Mouse (Mus musculus) olfactory bulb, adult 2 months (tissue): Measurements from ENCODE around the gene Fgfr2. TPM values are rescaled to one million over a fixed set of nuclear protein-coding genes. Genes with fewer than 3 reads are reported as not detected.

ENCODE experiments used
- H3K27ac ChIP-seq: fragments of 200-500 bp; 2 replicates; pipeline ENCODE4 v1.5.1; 2012; ENCODE audit warnings: low read depth, low read length; ENCODE audit not compliant: insufficient read depth
- H3K4me1 ChIP-seq: fragments of 200-500 bp; 2 replicates; pipeline ENCODE4 v1.6.1; 2012; ENCODE audit warnings: low read length; ENCODE audit not compliant: control insufficient read depth, insufficient read depth
- H3K4me3 ChIP-seq: fragments of 200-500 bp; 2 replicates; pipeline ENCODE4 v1.5.1; 2012; ENCODE audit warnings: mild to moderate bottlenecking, low read depth, low read length, moderate library complexity; ENCODE audit not compliant: insufficient read depth
- CTCF ChIP-seq: fragments of 200-500 bp; IDR thresholded peaks from 2 replicates; pipeline ENCODE4 v1.5.1; 2012; ENCODE audit warnings: low read depth, mild to moderate bottlenecking, low read length, moderate library complexity; ENCODE audit not compliant: insufficient read depth
- POLR2A ChIP-seq: fragments of 200-500 bp; IDR thresholded peaks from 2 replicates; pipeline ENCODE4 v1.6.1; 2012; ENCODE audit warnings: mild to moderate bottlenecking, low read depth, low read length, moderate library complexity; ENCODE audit not compliant: insufficient read depth
- whole genome bisulfite sequencing: fragments of 180-500 bp; shearing (Covaris S2); methylation state at CpG from one replicate; pipeline ENCODE4 v1.1.7; 2018; 5-methylcytosine and 5-hydroxymethylcytosine counted together
- polyA plus RNA-seq: library from polyadenylated mRNA; stranded (reverse); fragments of >200 nt; gene quantifications from 2 replicates; pipeline ENCODE4 v1.2.4, GENCODE M21; 2012; ENCODE audit warnings: low replicate concordance; ENCODE audit not compliant: missing spikeins, insufficient read depth, insufficient read length

Gene Fgfr2
- polyA plus RNA-seq, 1 experiment: not detected

DNA sequence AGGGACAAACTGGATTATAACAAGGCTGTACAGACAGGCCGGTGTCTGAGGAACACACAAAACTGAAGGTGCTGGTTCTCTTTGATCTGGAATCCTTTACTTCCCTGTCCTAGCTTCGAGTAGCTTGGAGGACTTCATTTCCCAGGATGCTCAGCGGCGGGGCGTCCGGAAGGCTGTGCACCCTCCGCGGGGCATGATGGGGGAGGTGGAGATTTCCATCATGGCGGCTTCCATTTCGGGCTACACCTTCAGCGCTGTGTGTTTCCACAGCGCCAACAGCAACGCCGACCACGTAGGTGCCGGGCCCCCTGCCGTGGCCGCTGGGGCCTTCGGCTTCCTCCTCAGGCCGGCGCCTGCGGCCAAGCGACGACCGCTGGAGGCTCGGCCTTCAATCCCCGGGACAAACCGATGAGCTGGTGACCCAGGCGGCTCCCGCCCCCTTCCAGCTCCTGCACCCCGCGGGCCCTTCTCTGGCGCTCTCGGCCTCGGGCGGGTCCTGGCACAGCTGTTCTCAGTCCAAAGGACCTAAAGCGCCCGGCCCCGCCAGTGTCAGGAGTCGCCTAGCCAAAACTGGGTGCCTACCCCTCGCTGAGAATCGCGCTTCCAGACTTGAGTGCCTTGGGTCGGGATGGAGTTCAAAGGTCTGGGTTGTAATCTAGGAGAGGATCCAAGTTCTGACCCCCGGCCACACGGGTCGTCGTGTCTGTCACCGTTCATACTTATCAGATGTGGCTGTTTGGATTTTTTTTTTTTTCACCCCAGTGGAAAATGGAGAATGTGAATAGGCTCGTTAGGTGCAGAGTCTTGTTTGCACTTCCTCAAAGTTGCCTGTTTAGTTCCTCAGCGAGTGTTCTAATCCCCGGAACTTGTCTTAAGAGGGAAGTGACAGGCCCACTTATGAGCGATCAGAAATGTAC is 263.9 kb downstream of the Fgfr2 start, which contains the start of gene Abraxas2:
Abraxas2 (plus strand) TSS at position 184 of the 917 bp plus-strand sequence.
- WGBS: 1% methylated on average over 53 of the region's 53 CpGs
- peak within 1 kb of the TSS; percentile 73 for H3K4me3 ChIP-seq
- H3K4me1 ChIP-seq: no peaks in the 10 kb centered on the region
- H3K27ac ChIP-seq: peak within 1 kb of the TSS; percentile 49; the same call in 1 of the 2 replicates
- TF ChIP-seq CTCF (no peak), POLR2A (peak; percentile 60; the same call in 1 of the 2 replicates)

DNA sequence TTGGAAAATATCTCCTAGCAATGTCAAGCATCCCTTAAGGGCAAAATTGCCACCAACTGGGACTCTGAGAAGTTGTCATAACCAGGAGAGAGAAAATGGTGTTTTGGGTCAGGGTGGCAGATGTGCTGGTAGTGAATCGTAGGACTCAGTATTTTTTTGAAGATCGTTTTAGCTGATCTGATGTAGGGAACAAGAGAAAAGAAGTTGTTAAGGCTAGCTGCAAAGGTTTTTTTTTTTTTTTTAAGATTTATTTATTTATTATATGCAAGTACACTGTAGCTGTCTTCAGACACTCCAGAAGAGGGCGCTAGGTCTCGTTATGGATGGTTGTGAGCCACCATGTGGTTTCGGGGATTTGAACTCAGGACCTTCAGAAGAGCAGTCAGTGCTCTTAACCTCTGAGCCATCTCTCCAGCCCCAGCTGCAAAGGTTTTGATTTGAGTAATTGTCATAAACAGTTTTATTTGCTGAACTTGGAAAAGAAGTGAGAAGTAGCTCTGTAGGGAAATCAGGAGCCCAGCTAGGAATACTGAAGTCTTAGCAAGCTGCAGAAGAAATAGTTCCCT is 265.0 kb downstream of the Fgfr2 start:
- 75% methylated on average over 5 of the region's 5 CpGs for WGBS
- no peak overlapping the region for H3K4me3 ChIP-seq
- no peaks in the 10 kb centered on the region for H3K4me1 ChIP-seq
- H3K27ac ChIP-seq: no peak overlapping the region
- TF ChIP-seq CTCF (no peak), POLR2A (no peak)

DNA sequence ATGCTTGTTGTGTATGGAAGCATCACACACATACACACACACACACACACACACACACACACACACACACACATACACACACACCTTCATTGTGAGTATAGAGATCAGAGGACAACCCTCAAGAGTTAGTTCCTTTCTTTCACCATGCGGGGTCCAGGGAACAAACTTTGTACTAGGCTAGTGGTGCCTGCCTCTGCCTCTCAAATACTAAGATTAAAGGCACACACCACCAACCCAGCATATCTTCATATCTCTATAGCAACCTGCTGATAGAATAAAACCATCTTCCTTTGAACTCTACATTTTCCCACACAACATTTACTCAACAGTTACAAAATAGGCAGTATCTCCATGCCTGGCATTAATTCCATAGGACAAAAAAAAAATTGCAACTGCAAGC is 267.1 kb downstream of the Fgfr2 start:
- TF ChIP-seq POLR2A (no peak), CTCF (no peak)
- Histone ChIP-seq H3K27ac (no peak overlapping the region), H3K4me3 (no peak overlapping the region), H3K4me1 (no peaks in the 10 kb centered on the region)
- WGBS: 85% methylated on average over 1 of the region's 1 CpGs

DNA sequence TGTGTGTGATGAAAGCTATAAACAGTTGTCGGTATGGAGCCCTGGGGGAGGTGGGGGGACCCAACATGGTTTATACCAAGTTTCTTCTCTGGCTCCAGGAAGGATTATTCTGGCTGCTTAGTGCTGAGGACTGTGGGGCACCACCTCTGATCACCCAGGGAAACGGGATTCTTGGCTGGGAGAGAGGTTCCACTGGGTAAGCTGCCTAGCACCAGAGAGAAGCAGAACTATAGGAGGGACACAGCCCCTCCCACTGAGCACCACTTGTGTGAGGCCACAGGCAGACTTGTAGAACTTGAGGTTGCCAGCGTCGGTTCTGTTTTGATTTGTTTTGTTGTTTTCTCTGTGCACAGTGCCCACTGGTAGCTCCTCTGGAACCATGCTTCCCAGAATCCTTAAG is 269.2 kb downstream of the Fgfr2 start:
- H3K4me3 ChIP-seq: no peak overlapping the region
- TF ChIP-seq POLR2A (no peak), CTCF (no peak)
- H3K27ac ChIP-seq: no peak overlapping the region
- whole genome bisulfite sequencing: 33% methylated on average over 4 of the region's 4 CpGs
- H3K4me1 ChIP-seq: no peaks in the 10 kb centered on the region

DNA sequence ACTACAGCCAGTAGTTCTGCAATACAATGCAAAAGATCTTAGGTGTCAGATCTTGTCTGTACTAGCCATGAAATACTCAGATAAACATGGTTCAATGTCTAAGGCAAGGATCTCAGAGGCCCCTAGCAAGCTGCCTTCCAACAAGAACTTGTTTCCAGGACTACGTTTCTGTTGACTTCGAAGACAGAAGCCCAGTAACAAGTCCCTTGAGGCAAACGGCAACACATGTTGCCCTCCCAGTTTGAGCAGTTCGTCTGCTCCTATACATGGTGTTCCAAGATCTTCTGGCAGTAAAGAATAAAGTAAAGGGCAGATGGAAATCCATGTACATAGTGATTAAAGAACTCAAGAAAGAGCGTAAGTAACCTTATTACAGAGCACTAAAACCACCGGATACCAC is 269.8 kb downstream of the Fgfr2 start:
- Histone ChIP-seq H3K4me1 (no peaks in the 10 kb centered on the region), H3K27ac (no peak overlapping the region), H3K4me3 (no peak overlapping the region)
- TF ChIP-seq POLR2A (no peak), CTCF (no peak)
- 54% methylated on average over 6 of the region's 6 CpGs for WGBS

- H3K4me1 ChIP-seq: no peaks in the 10 kb centered on the region
- peak within 1 kb of the TSS; percentile 93 for H3K4me3 ChIP-seq
- TF ChIP-seq CTCF (0 out of 2 replicates have a peak, but pooled peaks have one; percentile 13), POLR2A (peak; percentile 62; the same call in 1 of the 2 replicates)
- under 1% methylated on average over 37 of the region's 37 CpGs for WGBS
- peak within 1 kb of the TSS; percentile 99 for H3K27ac ChIP-seq
These were observed 270.8 kb downstream of the Fgfr2 start, which contains the start of gene Eef1akmt2 for GRCm38 (mm10) chr7:132852173-132852844. TSS of gene Eef1akmt2 (minus strand) at chr7:132852673.

GRCm38 (mm10) chr7:132843152-132843551 is 280.0 kb downstream of the Fgfr2 start:
- TF ChIP-seq POLR2A: no peak
- TF ChIP-seq CTCF: no peak
- Histone ChIP-seq H3K4me1 (peaks cover 3% of the 10 kb centered on the region; the same call in 1 of the 2 replicates), H3K4me3 (no peak overlapping the region), H3K27ac (no peak overlapping the region)
- 89% methylated on average over 3 of the region's 3 CpGs for WGBS

- H3K4me1 ChIP-seq: peaks cover 3% of the 10 kb centered on the region; the same call in 1 of the 2 replicates
- H3K27ac ChIP-seq: no peak overlapping the region
- TF ChIP-seq POLR2A (no peak), CTCF (no peak)
- no peak overlapping the region for H3K4me3 ChIP-seq
- WGBS: 88% methylated on average over 1 of the region's 1 CpGs
These were observed 280.7 kb downstream of the Fgfr2 start for GRCm38 (mm10) chr7:132842455-132842854.
